Mouse (Mus musculus): ENCODE measurements around the gene Abhd17a.
"Not testable (repeated sequence)": the region's sequence is repeated elsewhere in the genome, so short reads cannot be mapped to it uniquely, and the experiment has no call there.

GRCm38 (mm10) chr10:80605721-80606120 is 15.6 kb upstream of the Abhd17a start, which contains the start of gene Gm49322:
- not testable (repeated sequence) for TF ChIP-seq CTCF (IDR thresholded peaks at IDR 0.05; ENCODE audit: borderline replicate concordance, insufficient read depth, low read depth, low read length); POLR2A (IDR thresholded peaks at IDR 0.05; ENCODE audit: borderline replicate concordance, insufficient read depth, low read length)

All from cerebellum, adult 2 months (tissue).